Mouse (Mus musculus) hindbrain, embryonic 15.5 days (tissue): ENCODE results near the gene Cd46. TPM values are rescaled to one million over a fixed set of nuclear protein-coding genes. Genes with fewer than 3 reads are reported as not detected.
A peak's percentile ranks its signal among the peaks of the same experiment; 100 is the strongest.

Source experiments
- ATAC-seq: fragments of 200-750 bp; cut with Nextera tagmentation; 2 replicates; pipeline ENCODE4 v1.8.0; 2017; ENCODE audit warnings: low read depth, moderate number of reproducible peaks, moderate TSS enrichment; ENCODE audit not compliant: low FRiP score
- H3K27ac ChIP-seq: fragments of 300-500 bp; sonication (generic); replicated peaks from 2 replicates; pipeline ENCODE4 v1.5.1; 2015; ENCODE audit warnings: mild to moderate bottlenecking, inconsistent platforms
- H3K27me3 ChIP-seq: fragments of 300-500 bp; sonication (generic); 2 replicates; pipeline ENCODE4 v1.6.1; 2015; ENCODE audit warnings: control low read depth, inconsistent platforms
- H3K36me3 ChIP-seq: fragments of 300-500 bp; sonication (generic); 2 replicates; pipeline ENCODE4 v1.6.1; 2015; ENCODE audit warnings: control low read depth, inconsistent platforms
- H3K4me1 ChIP-seq: fragments of 300-500 bp; sonication (generic); replicated peaks from 2 replicates; pipeline ENCODE4 v1.6.1; 2015; ENCODE audit warnings: control low read depth, inconsistent platforms
- H3K4me2 ChIP-seq: fragments of 300-500 bp; sonication (generic); 2 replicates; pipeline ENCODE4 v1.6.1; 2015; ENCODE audit warnings: moderate library complexity, mild to moderate bottlenecking, inconsistent platforms
- H3K4me3 ChIP-seq: fragments of 300-500 bp; sonication (generic); 2 replicates; pipeline ENCODE4 v1.5.1; 2015; ENCODE audit warnings: mild to moderate bottlenecking, inconsistent platforms
- H3K9ac ChIP-seq: fragments of 300-500 bp; sonication (generic); 2 replicates; pipeline ENCODE4 v1.6.1; 2015; ENCODE audit warnings: inconsistent platforms
- H3K9me3 ChIP-seq: fragments of 300-500 bp; sonication (generic); 2 replicates; pipeline ENCODE4 v1.6.1; 2016; ENCODE audit warnings: control low read depth, inconsistent platforms
- WGBS: fragments of 180-500 bp; shearing (Covaris S2); methylation state at CpG from one replicate; pipeline ENCODE4 v1.1.7; 2015; 5-methylcytosine and 5-hydroxymethylcytosine counted together
- polyA plus RNA-seq: library from polyadenylated mRNA; unstranded; fragments of >200 nt; fragmentation: Nextera tagmentation; extraction: Ambion mirVana; gene quantifications from 2 replicates; pipeline ENCODE4 v1.2.1, GENCODE M21; 2015

Cd46 gene
- polyA plus RNA-seq, 1 experiment from 2014 or later, result 2.0 TPM

DNA sequence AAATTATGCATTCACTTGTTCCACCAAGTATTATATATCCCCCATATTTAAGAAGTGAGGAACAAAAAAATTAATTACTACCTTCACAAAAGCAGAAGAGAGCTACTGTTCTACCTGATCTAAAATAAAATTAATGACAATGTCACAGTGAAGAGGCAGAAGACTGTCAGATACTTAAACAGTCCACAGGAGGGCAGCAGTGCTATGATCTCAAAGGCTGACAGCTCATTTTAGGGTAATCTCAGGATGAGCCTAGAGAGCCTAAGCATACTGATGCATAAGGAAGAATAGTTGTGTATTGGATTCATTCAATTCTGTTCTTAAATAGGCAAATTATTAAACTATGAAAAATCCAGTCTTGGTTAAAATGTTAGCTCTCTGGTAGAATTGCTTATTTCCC is 51.6 kb downstream of the Cd46 start:
- H3K27ac ChIP-seq, result no peak overlapping the region
- ATAC-seq, result peak; percentile 82
- H3K9ac ChIP-seq, result no peak overlapping the region
- no peaks in the 10 kb centered on the region for H3K36me3 ChIP-seq
- H3K4me2 ChIP-seq, result no peak overlapping the region
- H3K27me3 ChIP-seq, result no peaks in the 10 kb centered on the region
- no peaks in the 10 kb centered on the region for H3K4me1 ChIP-seq
- no peak overlapping the region for H3K4me3 ChIP-seq
- no peaks in the 10 kb centered on the region for H3K9me3 ChIP-seq

DNA sequence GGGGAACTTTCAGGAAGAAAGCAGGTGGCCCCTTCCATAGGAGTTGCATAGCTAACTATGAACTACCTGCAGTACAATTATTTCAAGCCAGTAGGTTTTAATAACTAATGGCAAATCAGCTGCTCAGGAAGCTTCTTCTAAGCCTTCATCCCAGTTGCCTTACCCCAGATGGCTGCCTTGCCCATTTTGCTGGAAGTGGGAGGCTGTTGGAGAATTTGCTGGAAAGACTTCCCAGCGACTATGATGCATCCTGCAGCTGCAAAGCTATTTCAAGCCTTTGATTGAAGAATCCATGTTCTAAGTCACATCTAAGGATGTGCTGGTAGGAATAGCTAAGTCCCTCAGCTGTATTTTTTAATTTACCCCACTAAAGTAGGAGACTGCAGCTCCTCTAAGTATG is 53.7 kb downstream of the Cd46 start:
- 75% methylated on average over 1 of the region's 1 CpGs for WGBS
- Histone ChIP-seq H3K9ac (no peak overlapping the region), H3K4me3 (no peak overlapping the region), H3K27ac (no peak overlapping the region), H3K36me3 (no peaks in the 10 kb centered on the region; the same call in 1 of the 2 replicates), H3K4me2 (no peak overlapping the region), H3K9me3 (no peaks in the 10 kb centered on the region), H3K27me3 (no peaks in the 10 kb centered on the region), H3K4me1 (no peaks in the 10 kb centered on the region)
- no peak for ATAC-seq

DNA sequence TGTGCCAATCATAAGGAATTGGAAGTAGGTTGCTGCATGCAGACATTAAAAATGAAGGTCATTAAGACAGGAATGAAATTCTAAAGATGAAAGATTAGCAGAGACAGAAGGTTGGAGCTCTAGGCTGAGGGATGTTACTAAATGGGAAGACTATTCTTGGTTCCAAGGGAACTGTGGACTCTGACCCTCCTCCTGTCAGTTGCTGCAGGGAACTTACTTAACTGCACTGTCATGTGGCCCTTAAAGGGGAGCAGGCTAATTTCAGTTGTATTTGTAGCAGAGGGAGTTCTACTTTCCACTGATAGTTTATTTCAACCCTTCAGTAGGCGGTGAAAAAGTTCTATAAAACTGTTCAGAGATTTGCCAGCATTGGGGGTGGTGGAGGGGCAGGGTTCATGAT is 54.1 kb downstream of the Cd46 start:
- 91% methylated on average over 1 of the region's 1 CpGs for WGBS

DNA sequence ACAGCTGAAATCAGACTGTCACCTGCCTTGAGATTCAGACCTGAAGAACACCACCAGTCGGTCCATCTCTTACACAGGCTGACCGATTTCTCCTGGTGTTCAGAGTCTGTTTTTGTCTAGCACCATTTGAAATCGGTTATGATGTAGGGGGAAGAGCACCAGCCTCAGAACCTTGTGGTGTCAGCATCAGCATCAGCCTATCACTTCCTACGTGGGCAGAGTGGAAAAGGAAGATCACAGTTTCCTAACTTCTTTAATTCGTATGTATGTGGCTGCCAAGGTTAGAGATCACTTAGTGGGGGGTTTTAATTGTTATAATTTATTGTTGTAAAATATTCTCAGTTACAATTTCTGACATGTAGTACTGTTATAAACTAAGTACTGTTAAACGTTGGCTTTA is 54.6 kb downstream of the Cd46 start:
- no peak for ATAC-seq
- no peak overlapping the region for H3K4me2 ChIP-seq
- 87% methylated on average over 6 of the region's 6 CpGs for WGBS
- H3K27me3 ChIP-seq, result no peaks in the 10 kb centered on the region
- H3K36me3 ChIP-seq, result peaks cover 3% of the 10 kb centered on the region
- H3K4me1 ChIP-seq, result no peaks in the 10 kb centered on the region
- no peak overlapping the region for H3K4me3 ChIP-seq
- H3K9me3 ChIP-seq, result no peaks in the 10 kb centered on the region
- no peak overlapping the region for H3K9ac ChIP-seq
- no peak overlapping the region for H3K27ac ChIP-seq

More for the DNA sequence above, 54.1 kb downstream of the Cd46 start:
- H3K9ac ChIP-seq, result no peak overlapping the region
- H3K4me3 ChIP-seq, result no peak overlapping the region
- H3K27ac ChIP-seq, result no peak overlapping the region
- H3K4me2 ChIP-seq, result no peak overlapping the region
- H3K4me1 ChIP-seq, result no peaks in the 10 kb centered on the region
- no peak for ATAC-seq
- no peaks in the 10 kb centered on the region for H3K27me3 ChIP-seq
- no peaks in the 10 kb centered on the region for H3K9me3 ChIP-seq
- H3K36me3 ChIP-seq, result no peaks in the 10 kb centered on the region; the same call in none of the 2 replicates

DNA sequence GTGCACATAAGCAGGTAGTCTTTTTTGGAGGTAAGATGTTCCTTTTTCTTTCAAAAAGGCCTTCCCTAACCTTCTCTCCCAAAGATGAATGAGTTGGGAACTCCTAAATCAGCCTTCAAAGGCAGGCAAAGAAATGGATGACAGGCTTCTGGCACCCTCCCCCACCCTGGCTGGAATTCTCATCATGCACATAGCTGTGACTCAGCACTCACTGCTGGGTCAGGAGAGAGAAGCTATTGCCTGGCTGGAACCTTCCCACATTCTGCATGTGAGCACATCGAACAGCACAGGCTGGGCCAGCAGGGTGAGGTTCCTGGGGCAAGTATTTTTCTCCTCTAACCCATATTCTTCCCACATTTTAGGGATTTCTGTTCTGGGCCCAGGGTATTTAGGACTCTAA is 58.1 kb downstream of the Cd46 start:
- Histone ChIP-seq H3K27ac (no peak overlapping the region), H3K27me3 (no peaks in the 10 kb centered on the region), H3K4me2 (no peak overlapping the region), H3K9me3 (no peaks in the 10 kb centered on the region), H3K4me1 (no peaks in the 10 kb centered on the region), H3K36me3 (peaks cover 3% of the 10 kb centered on the region), H3K9ac (no peak overlapping the region), H3K4me3 (no peak overlapping the region)
- 0 out of 2 replicates have a peak, but pooled peaks have one; percentile 45 for ATAC-seq
- WGBS, result 57% methylated on average over 1 of the region's 1 CpGs

DNA sequence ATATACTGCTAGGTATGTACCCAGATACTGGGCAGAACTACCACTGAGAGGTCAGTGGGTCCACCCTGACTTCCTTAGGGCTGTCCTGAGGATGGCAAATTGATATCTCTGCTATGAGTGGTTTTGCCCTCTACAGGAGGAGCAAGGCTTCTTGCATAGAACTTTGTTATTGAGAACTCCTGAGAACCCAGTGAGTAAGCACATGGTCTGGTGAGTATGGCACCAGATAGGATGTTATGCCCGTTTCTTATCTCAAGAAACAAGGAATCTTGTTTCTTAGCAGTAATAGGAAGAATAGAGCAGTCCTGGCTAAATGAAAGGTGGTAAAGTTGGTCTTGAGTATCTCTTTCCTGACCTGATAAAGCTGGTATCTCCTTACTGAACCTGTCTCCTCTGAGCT is 59.3 kb downstream of the Cd46 start:
- ATAC-seq, result no peak
- H3K9ac ChIP-seq, result no peak overlapping the region
- H3K36me3 ChIP-seq, result peaks cover 3% of the 10 kb centered on the region
- no peaks in the 10 kb centered on the region for H3K4me1 ChIP-seq
- H3K9me3 ChIP-seq, result no peaks in the 10 kb centered on the region
- no peak overlapping the region for H3K27ac ChIP-seq
- WGBS, result 95% methylated on average over 1 of the region's 1 CpGs
- no peak overlapping the region for H3K4me3 ChIP-seq
- H3K4me2 ChIP-seq, result no peak overlapping the region
- no peaks in the 10 kb centered on the region for H3K27me3 ChIP-seq

DNA sequence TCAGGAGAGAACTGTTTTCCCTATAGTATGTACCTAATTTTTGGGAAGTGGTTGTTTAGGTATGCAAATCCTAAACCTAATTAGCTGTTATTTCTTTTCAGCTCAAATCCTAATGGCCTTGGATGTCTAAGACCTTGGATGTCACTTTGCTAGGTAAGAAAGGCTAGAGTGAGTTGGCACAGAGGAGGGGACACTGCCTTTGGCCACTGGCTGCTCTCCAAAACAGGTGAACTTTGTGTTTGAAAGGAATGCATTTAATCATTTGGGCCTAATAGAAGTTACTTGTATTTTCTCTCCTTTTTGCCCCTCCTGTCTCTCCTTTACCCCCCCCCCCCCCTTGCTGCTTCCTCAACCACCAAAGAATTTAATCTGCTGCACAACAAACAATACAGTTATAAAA is 60.3 kb downstream of the Cd46 start:
- no peaks in the 10 kb centered on the region for H3K9me3 ChIP-seq
- no peaks in the 10 kb centered on the region for H3K4me1 ChIP-seq
- H3K36me3 ChIP-seq, result peaks cover 3% of the 10 kb centered on the region
- no peak overlapping the region for H3K27ac ChIP-seq
- no peaks in the 10 kb centered on the region for H3K27me3 ChIP-seq
- no peak overlapping the region for H3K9ac ChIP-seq
- H3K4me3 ChIP-seq, result no peak overlapping the region
- no peak for ATAC-seq
- no peak overlapping the region for H3K4me2 ChIP-seq

DNA sequence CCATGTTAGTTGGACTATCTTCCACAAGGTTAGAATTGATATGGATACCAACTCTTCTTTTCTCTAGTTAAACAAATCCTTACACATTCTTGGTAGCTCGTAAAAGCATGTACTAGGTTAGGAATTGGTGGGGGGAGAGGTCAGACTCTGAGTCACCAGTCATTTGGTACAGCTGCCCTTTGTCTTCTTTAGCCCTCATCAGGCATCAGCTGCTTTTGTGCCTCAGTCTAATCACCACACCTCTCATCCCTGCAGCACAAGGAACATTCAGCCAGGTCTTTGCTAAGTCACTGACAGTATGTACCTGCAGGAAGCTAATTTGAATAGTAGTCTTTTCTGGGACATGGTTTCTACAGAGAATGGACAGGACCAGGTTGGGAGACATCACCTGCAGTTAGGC is 64.5 kb downstream of the Cd46 start:
- H3K4me2 ChIP-seq, result no peak overlapping the region
- peaks cover 10% of the 10 kb centered on the region; the same call in 1 of the 2 replicates for H3K36me3 ChIP-seq
- H3K9me3 ChIP-seq, result no peaks in the 10 kb centered on the region
- H3K4me3 ChIP-seq, result no peak overlapping the region
- WGBS, result 71% methylated on average over 1 of the region's 1 CpGs
- ATAC-seq, result no peak
- H3K4me1 ChIP-seq, result no peaks in the 10 kb centered on the region
- H3K27ac ChIP-seq, result no peak overlapping the region
- no peak overlapping the region for H3K9ac ChIP-seq
- H3K27me3 ChIP-seq, result no peaks in the 10 kb centered on the region

DNA sequence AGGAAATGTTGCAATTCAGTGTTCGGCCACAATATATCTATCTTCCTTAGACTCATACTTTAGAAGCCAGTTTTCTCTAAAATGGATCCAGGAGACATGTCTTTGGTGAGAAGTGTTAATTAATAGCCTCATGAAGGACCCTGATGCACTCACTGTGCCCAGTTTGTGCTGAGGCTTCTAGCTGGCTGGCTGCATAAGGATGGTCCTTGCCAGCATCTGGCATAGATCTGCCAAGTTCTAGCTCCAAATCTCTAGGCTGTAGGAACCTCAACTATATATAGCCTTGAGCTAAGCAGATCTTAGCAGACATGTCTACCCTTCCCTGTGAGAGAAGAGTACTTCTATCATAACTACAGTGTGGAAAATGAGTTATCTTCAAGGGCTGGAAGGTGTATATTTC is 68.2 kb downstream of the Cd46 start:
- Histone ChIP-seq H3K4me2 (no peak overlapping the region), H3K9ac (no peak overlapping the region), H3K36me3 (peaks cover 10% of the 10 kb centered on the region; the same call in 1 of the 2 replicates), H3K4me3 (no peak overlapping the region), H3K27me3 (no peaks in the 10 kb centered on the region), H3K4me1 (no peaks in the 10 kb centered on the region), H3K27ac (no peak overlapping the region), H3K9me3 (no peaks in the 10 kb centered on the region)
- ATAC-seq, result no peak
- WGBS, result 87% methylated on average over 1 of the region's 1 CpGs

DNA sequence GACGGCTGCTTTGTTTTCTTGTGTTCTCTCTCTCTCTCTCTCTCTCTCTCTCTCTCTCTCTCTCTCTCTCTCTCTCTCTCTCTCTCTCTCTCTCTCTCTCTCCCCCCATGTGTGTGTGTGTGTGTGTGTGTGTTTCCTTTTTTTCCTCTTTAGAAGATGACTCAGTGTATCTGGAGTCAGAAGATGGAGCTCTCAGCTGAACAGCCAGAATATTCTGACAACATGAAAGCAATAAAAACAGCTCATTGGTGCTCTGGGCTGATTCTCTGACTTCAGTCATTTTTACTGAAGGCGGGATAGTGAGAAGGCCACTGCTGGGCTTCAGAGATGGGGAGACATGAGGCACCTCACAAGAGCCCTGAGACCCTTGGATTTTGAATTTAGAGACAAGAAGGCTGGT is 70.2 kb downstream of the Cd46 start:
- ATAC-seq, result no peak
- Histone ChIP-seq H3K4me1 (peaks cover 11% of the 10 kb centered on the region), H3K9me3 (no peaks in the 10 kb centered on the region), H3K4me3 (no peak overlapping the region), H3K9ac (no peak overlapping the region), H3K4me2 (no peak overlapping the region), H3K27me3 (no peaks in the 10 kb centered on the region), H3K36me3 (peaks cover 10% of the 10 kb centered on the region; the same call in 1 of the 2 replicates), H3K27ac (no peak overlapping the region)
- WGBS, result 65% methylated on average over 2 of the region's 2 CpGs

DNA sequence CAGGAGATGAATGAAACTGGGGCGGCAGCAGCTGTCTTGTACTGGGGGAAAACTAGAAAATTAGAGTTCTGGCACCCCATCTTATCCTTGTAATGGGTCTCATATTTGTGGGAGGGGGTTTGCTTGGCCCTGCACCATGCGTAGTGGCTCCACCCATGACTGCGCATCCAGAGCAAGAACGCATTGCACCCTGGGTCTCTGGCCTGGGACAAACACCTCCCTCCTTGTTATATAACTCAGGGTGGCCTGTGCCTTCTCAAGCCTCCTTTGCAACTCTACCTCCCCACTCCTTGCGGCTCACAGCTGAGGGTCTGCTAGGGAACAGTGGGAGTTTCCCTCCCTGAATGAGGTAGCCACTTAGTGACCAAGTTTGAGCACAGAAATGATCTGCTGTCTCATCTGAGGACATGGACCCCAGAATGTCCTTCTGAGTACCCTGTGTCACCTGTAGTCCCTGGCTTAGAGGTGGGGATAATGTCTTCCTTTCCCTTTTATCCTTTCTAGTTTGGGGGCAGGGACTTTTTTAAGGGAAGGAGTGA is 72.9 kb downstream of the Cd46 start:
- H3K9me3 ChIP-seq, result no peaks in the 10 kb centered on the region
- no peak overlapping the region for H3K27ac ChIP-seq
- peaks cover 11% of the 10 kb centered on the region for H3K4me1 ChIP-seq
- 95% methylated on average over 5 of the region's 5 CpGs for WGBS
- ATAC-seq, result no peak
- H3K36me3 ChIP-seq, result 0 out of 2 replicates have a peak, but pooled peaks cover 4% of the 10 kb centered on the region
- no peak overlapping the region for H3K4me2 ChIP-seq
- no peak overlapping the region for H3K4me3 ChIP-seq
- no peaks in the 10 kb centered on the region for H3K27me3 ChIP-seq
- H3K9ac ChIP-seq, result no peak overlapping the region

DNA sequence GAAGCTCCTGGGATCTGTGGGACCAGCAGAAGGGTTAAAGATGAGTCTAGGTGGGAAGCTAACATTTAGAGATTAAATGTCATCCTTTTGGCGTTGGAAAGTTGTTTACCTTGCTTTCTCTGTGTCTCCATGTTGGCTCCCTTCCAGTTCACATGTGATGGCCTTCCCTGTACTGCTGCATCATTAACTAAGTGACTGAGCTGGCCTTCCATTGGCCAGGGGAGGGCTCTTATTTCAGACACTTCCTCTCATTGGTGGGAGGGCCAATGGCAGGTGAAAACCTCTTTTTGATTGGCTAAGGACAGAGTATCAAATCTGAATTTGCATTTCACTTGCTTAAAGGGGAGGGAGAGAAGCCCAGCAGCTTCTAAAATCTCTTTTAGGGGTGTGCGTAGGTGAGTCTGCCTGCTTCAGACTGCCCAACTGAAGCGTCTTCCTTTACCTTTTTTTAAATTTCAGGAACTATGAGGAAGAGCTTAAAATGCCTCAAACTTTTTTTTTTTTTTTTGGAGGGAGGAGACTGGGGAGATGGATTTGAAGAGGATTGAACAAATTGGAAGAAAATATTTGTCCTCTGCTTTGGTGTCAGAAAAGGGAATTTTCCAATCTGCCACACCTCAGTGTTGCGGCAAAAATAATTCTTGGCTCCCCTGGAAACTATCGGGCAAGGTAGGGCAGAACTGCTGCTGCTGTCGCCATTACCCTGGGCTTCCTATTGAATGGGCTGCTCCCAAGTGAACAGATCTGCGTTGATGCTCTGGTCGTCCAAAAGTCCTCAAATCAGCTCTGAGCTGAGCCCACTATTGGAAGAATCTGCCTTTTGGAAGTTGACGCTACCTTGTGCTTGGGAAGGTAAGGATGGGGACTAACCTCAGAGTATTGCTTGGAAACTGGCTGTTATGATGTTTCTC is 73.7 kb downstream of the Cd46 start:
- Histone ChIP-seq H3K36me3 (no peaks in the 10 kb centered on the region), H3K4me2 (peak overlapping the region; percentile 53; the same call in 1 of the 2 replicates), H3K4me3 (no peak overlapping the region), H3K4me1 (peaks cover 11% of the 10 kb centered on the region), H3K9ac (no peak overlapping the region), H3K9me3 (no peaks in the 10 kb centered on the region), H3K27me3 (no peaks in the 10 kb centered on the region), H3K27ac (no peak overlapping the region)
- WGBS, result 88% methylated on average over 9 of the region's 9 CpGs
- ATAC-seq, result peak; percentile 50; the same call in 1 of the 2 replicates
